Mouse (Mus musculus) forebrain, postnatal 0 days (tissue): ENCODE measurements around the gene Pcsk5. TPM values are rescaled to one million over a fixed set of nuclear protein-coding genes. Genes with fewer than 3 reads are reported as not detected.

ENCODE experiments used
- ATAC-seq: fragments of 200-750 bp; cut with Nextera tagmentation; 2 replicates; pipeline ENCODE4 v1.8.0; 2017; ENCODE audit warnings: mild to moderate bottlenecking, moderate library complexity
- DNase-seq: peaks from one replicate; pipeline ENCODE4 v3.0.0-alpha.2; 2015
- H3K27ac ChIP-seq: fragments of 300-500 bp; sonication (generic); 2 replicates; pipeline ENCODE4 v1.5.1; 2014; ENCODE audit warnings: low read depth, mild to moderate bottlenecking, antibody characterized with exemption, low read length, moderate library complexity, mixed read lengths
- H3K27me3 ChIP-seq: fragments of 300-500 bp; sonication (generic); 2 replicates; pipeline ENCODE4 v1.6.1; 2014; ENCODE audit warnings: mild to moderate bottlenecking, low read length, mixed read lengths; ENCODE audit not compliant: insufficient read depth
- H3K36me3 ChIP-seq: fragments of 300-500 bp; sonication (generic); 2 replicates; pipeline ENCODE4 v1.6.1; 2014; ENCODE audit warnings: mild to moderate bottlenecking, moderate library complexity; ENCODE audit not compliant: insufficient read depth
- H3K4me1 ChIP-seq: fragments of 300-500 bp; sonication (generic); 2 replicates; pipeline ENCODE4 v1.6.1; 2014; ENCODE audit warnings: antibody characterized with exemption; ENCODE audit not compliant: insufficient read depth
- H3K4me2 ChIP-seq: fragments of 300-500 bp; sonication (generic); 2 replicates; pipeline ENCODE4 v1.6.1; 2014; ENCODE audit warnings: low read depth, mild to moderate bottlenecking, moderate library complexity
- H3K4me3 ChIP-seq: fragments of 300-500 bp; sonication (generic); 2 replicates; pipeline ENCODE4 v1.5.1; 2014; ENCODE audit warnings: low read depth, low read length, mixed read lengths
- H3K9ac ChIP-seq: fragments of 300-500 bp; sonication (generic); 2 replicates; pipeline ENCODE4 v1.6.1; 2014; ENCODE audit warnings: mild to moderate bottlenecking
- H3K9me3 ChIP-seq: fragments of 300-500 bp; sonication (generic); 2 replicates; pipeline ENCODE4 v1.6.1; 2016; ENCODE audit warnings: low read length
- CTCF ChIP-seq: sonication (generic); IDR thresholded peaks from 2 replicates; pipeline ENCODE4 v1.5.1; 2016; ENCODE audit warnings: antibody characterized with exemption, control low read depth, low read depth
- WGBS: fragments of 180-500 bp; shearing (Covaris S2); extraction: QIAGEN DNeasy Blood & Tissue Kit; methylation state at CpG from one replicate; pipeline ENCODE4 v1.1.7; 2014; 5-methylcytosine and 5-hydroxymethylcytosine counted together
- polyA plus RNA-seq: library from polyadenylated mRNA; unstranded; fragments of >200 nt; fragmentation: Nextera tagmentation; extraction: Ambion mirVana; gene quantifications from 2 replicates; pipeline ENCODE4 v1.2.1, GENCODE M21; 2015
- total RNA-seq: library from RNA; depleted of rRNA; stranded (reverse); fragments of >200 nt; gene quantifications from 2 replicates; pipeline ENCODE4 v1.2.3, GENCODE M21; 2014

The Pcsk5 gene
- total and polyA plus RNA-seq, 2 experiments from 2014 or later = 11.2 to 15.1 TPM

DNA sequence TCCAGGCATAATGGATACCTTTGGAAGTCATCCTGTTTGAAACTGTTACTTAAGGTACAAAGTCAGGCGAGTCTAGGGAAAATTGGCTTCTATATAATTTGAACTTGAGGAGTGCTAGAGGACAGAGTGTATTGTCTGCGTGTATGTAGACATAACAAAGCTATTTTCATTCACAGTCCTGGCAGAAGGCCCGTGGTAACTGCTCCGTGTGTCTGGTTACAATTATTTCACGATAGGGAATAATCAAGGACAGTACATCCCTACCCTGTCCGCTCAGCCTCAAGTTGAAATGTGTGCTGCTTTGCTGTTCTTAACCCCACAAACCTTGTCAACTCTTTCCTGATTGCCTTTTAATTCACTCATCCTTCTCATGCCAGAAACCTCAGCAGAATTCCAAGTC is 201.4 kb downstream of the Pcsk5 start:
- Histone ChIP-seq H3K9me3 (no peaks in the 10 kb centered on the region), H3K9ac (no peak overlapping the region), H3K36me3 (no peaks in the 10 kb centered on the region), H3K27ac (no peak overlapping the region), H3K4me2 (no peak overlapping the region), H3K4me3 (no peak overlapping the region), H3K4me1 (no peaks in the 10 kb centered on the region), H3K27me3 (no peaks in the 10 kb centered on the region)
- WGBS = 61% methylated on average over 6 of the region's 6 CpGs
- DNase-seq = no peak
- no peak for TF ChIP-seq CTCF
- ATAC-seq = no peak

DNA sequence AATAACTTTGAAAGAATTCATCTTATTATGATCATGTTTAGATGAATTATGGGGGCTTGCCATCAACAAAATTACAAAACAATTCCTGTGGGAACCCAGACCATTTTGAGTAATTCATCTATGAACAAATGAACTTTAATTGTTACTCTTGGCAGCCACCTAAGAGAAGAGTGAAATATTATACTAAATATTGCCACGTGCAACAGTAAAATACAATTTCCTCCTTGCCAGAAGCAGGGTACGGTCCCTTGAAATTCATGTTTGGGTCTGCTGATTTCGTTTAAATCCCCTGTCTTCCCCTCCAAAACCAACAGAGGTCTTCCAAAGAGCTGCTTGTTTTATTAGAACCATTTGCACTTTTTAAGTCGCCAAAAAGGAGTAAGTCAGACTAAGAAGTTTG is 221.8 kb downstream of the Pcsk5 start:
- 77% methylated on average over 4 of the region's 4 CpGs for WGBS

GRCm38 (mm10) chr19:17606510-17606909 is 230.9 kb downstream of the Pcsk5 start:
- 34% methylated on average over 1 of the region's 1 CpGs for WGBS
- Histone ChIP-seq H3K4me3 (no peak overlapping the region), H3K36me3 (no peaks in the 10 kb centered on the region), H3K4me1 (no peaks in the 10 kb centered on the region), H3K27me3 (no peaks in the 10 kb centered on the region), H3K9me3 (no peaks in the 10 kb centered on the region), H3K27ac (no peak overlapping the region), H3K4me2 (no peak overlapping the region), H3K9ac (no peak overlapping the region)
- TF ChIP-seq CTCF = no peak
- ATAC-seq (peak; percentile 54), DNase-seq (peak; percentile 54)

More for the DNA sequence above, 221.8 kb downstream of the Pcsk5 start:
- Histone ChIP-seq H3K9me3 (no peaks in the 10 kb centered on the region), H3K27ac (no peak overlapping the region), H3K9ac (no peak overlapping the region), H3K36me3 (no peaks in the 10 kb centered on the region), H3K4me2 (no peak overlapping the region), H3K4me1 (no peaks in the 10 kb centered on the region), H3K4me3 (no peak overlapping the region), H3K27me3 (no peaks in the 10 kb centered on the region)
- DNase-seq (no peak), ATAC-seq (no peak)
- no peak for TF ChIP-seq CTCF

GRCm38 (mm10) chr19:17606093-17606492 is 231.3 kb downstream of the Pcsk5 start:
- Histone ChIP-seq H3K27ac (no peak overlapping the region), H3K27me3 (no peaks in the 10 kb centered on the region), H3K36me3 (no peaks in the 10 kb centered on the region), H3K4me1 (no peaks in the 10 kb centered on the region), H3K9me3 (no peaks in the 10 kb centered on the region), H3K4me2 (no peak overlapping the region), H3K9ac (no peak overlapping the region), H3K4me3 (no peak overlapping the region)
- TF ChIP-seq CTCF = no peak
- 76% methylated on average over 2 of the region's 2 CpGs for WGBS
- no peak for ATAC-seq
- DNase-seq = no peak

- no peak overlapping the region for H3K4me3 ChIP-seq
- DNase-seq = peak; percentile 80
- 46% methylated on average over 3 of the region's 3 CpGs for WGBS
- H3K9me3 ChIP-seq = no peaks in the 10 kb centered on the region
- H3K4me2 ChIP-seq = no peak overlapping the region
- H3K36me3 ChIP-seq = no peaks in the 10 kb centered on the region
- no peak overlapping the region for H3K9ac ChIP-seq
- H3K27ac ChIP-seq = no peak overlapping the region
- H3K27me3 ChIP-seq = no peaks in the 10 kb centered on the region
- peak; percentile 92 for ATAC-seq
- no peak for TF ChIP-seq CTCF
- H3K4me1 ChIP-seq = 0 out of 2 replicates have a peak, but pooled peaks cover 2% of the 10 kb centered on the region
Measured at GRCm38 (mm10) chr19:17603322-17603721, 234.1 kb downstream of the Pcsk5 start.

- ATAC-seq = peak; percentile 12; the same call in 1 of the 2 replicates
- DNase-seq = no peak
- WGBS = 19% methylated on average over 2 of the region's 2 CpGs
- TF ChIP-seq CTCF = no peak
- Histone ChIP-seq H3K27ac (no peak overlapping the region), H3K4me1 (0 out of 2 replicates have a peak, but pooled peaks cover 2% of the 10 kb centered on the region), H3K4me3 (no peak overlapping the region), H3K27me3 (no peaks in the 10 kb centered on the region), H3K36me3 (no peaks in the 10 kb centered on the region), H3K9ac (no peak overlapping the region), H3K9me3 (no peaks in the 10 kb centered on the region), H3K4me2 (no peak overlapping the region)
Measured at GRCm38 (mm10) chr19:17600347-17600746, 237.1 kb downstream of the Pcsk5 start.

DNA sequence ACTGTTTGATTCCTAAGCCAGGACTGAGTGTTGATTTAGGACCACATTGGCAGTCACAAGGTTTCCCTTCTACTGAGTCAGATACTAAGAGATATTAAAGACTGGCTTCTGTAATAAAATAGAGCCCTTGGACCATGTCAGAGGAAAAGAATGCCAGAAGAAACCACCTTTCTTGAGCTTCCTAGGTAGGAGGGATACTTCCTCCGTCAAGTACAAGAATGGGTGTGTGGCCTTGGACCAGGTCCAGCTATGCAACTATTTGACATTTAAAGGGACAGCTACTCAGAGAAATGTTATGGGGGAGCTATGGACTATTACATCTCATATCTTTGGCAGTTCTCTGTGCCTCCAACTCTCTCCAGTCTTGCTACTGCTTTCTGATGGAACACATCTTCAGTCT is 244.6 kb downstream of the Pcsk5 start:
- WGBS = 12% methylated on average over 1 of the region's 1 CpGs
- ATAC-seq (no peak), DNase-seq (no peak)
- H3K27me3 ChIP-seq = no peaks in the 10 kb centered on the region
- H3K4me2 ChIP-seq = no peak overlapping the region
- H3K27ac ChIP-seq = no peak overlapping the region
- no peaks in the 10 kb centered on the region for H3K4me1 ChIP-seq
- H3K4me3 ChIP-seq = no peak overlapping the region
- H3K36me3 ChIP-seq = no peaks in the 10 kb centered on the region
- H3K9ac ChIP-seq = no peak overlapping the region
- H3K9me3 ChIP-seq = no peaks in the 10 kb centered on the region
- TF ChIP-seq CTCF = no peak
